Mouse (Mus musculus) hindbrain, embryonic 10.5 days (tissue): ENCODE data around the gene Olfr1408. TPM values are rescaled to one million over a fixed set of nuclear protein-coding genes. Genes with fewer than 3 reads are reported as not detected.

Experiments used
- DNase-seq: peaks from one replicate; pipeline ENCODE4 v3.0.0-alpha.2; 2017; ENCODE audit warnings: low spot score
- H3K27ac ChIP-seq: fragments of 300-500 bp; sonication (generic); 2 replicates; pipeline ENCODE4 v1.5.1; 2016; ENCODE audit warnings: mild to moderate bottlenecking, moderate library complexity
- H3K27me3 ChIP-seq: fragments of 300-500 bp; sonication (generic); 2 replicates; pipeline ENCODE4 v1.6.1; 2016; ENCODE audit warnings: mild to moderate bottlenecking; ENCODE audit not compliant: poor library complexity, insufficient read depth, severe bottlenecking
- H3K36me3 ChIP-seq: fragments of 300-500 bp; sonication (generic); 2 replicates; pipeline ENCODE4 v1.6.1; 2016; ENCODE audit warnings: mild to moderate bottlenecking, moderate library complexity
- H3K4me1 ChIP-seq: fragments of 300-500 bp; sonication (generic); replicated peaks from 2 replicates; pipeline ENCODE4 v1.6.1; 2016; ENCODE audit warnings: mild to moderate bottlenecking
- H3K4me3 ChIP-seq: fragments of 300-500 bp; sonication (generic); 2 replicates; pipeline ENCODE4 v1.5.1; 2016; ENCODE audit warnings: mild to moderate bottlenecking, moderate library complexity
- H3K9me3 ChIP-seq: fragments of 300-500 bp; sonication (generic); 2 replicates; pipeline ENCODE4 v1.6.1; 2016; ENCODE audit warnings: mild to moderate bottlenecking, moderate library complexity
- WGBS: fragments of 180-500 bp; shearing (Covaris S2); methylation state at CpG from one replicate; pipeline ENCODE4 v1.1.7; 2016; 5-methylcytosine and 5-hydroxymethylcytosine counted together
- polyA plus RNA-seq: library from polyadenylated mRNA; unstranded; fragments of >200 nt; fragmentation: Nextera tagmentation; extraction: Ambion mirVana; gene quantifications from 2 replicates; pipeline ENCODE4 v1.2.1, GENCODE M21; 2016

The Olfr1408 gene
- not detected in 2 replicates for polyA plus RNA-seq

GRCm38 (mm10) chr1:173137274-173137673, at the start of gene Olfr1408:
TSS of gene Olfr1408 (minus strand) at chr1:173137374.
- 81% methylated on average over 2 of the region's 2 CpGs for WGBS
- no peaks in the 10 kb centered on the region for H3K9me3 ChIP-seq
- H3K27ac ChIP-seq: no peak within 1 kb of the TSS
- H3K4me1 ChIP-seq: no peaks in the 10 kb centered on the region
- no peaks in the 10 kb centered on the region for H3K27me3 ChIP-seq
- DNase-seq: no peak
- H3K36me3 ChIP-seq: no peaks in the 10 kb centered on the region
- no peak within 1 kb of the TSS for H3K4me3 ChIP-seq

GRCm38 (mm10) chr1:173174154-173174842, 37.1 kb upstream of the Olfr1408 start:
- Histone ChIP-seq H3K27me3 (no peaks in the 10 kb centered on the region), H3K9me3 (no peaks in the 10 kb centered on the region), H3K4me1 (no peaks in the 10 kb centered on the region), H3K36me3 (no peaks in the 10 kb centered on the region), H3K4me3 (no peak overlapping the region), H3K27ac (no peak overlapping the region)
- DNase-seq: no peak

Other genes with a start within 250 kb of the Olfr1408 start
- gene Apcs, start 242.3 kb downstream of the Olfr1408 start, polyA plus RNA-seq: not detected in 2 replicates
- gene Olfr16, start 187.0 kb downstream of the Olfr1408 start, polyA plus RNA-seq: not detected in 2 replicates
- gene Olfr1406, start 53.3 kb upstream of the Olfr1408 start, polyA plus RNA-seq: not detected in 2 replicates
- gene Olfr218, start 60.4 kb upstream of the Olfr1408 start, polyA plus RNA-seq: not detected in 2 replicates
- gene Olfr1404, start 75.0 kb upstream of the Olfr1408 start, polyA plus RNA-seq: not detected in 2 replicates
- not detected in 2 replicates for gene Fcer1a, start 89.8 kb upstream of the Olfr1408 start, polyA plus RNA-seq
- not detected in 2 replicates for gene Olfr418, start 128.6 kb upstream of the Olfr1408 start, polyA plus RNA-seq
- gene Mptx2, start 140.4 kb upstream of the Olfr1408 start, polyA plus RNA-seq: not detected in 2 replicates
- gene Ackr1, start 196.4 kb upstream of the Olfr1408 start, polyA plus RNA-seq: 2.3 and 2.4 TPM in 2 replicates
- 3.9 and 4.8 TPM in 2 replicates for gene Aim2, start 213.5 kb upstream of the Olfr1408 start, polyA plus RNA-seq
- gene Cadm3, start 230.3 kb upstream of the Olfr1408 start, polyA plus RNA-seq: 3.9 and 17.7 TPM in 2 replicates